Mouse (Mus musculus): ENCODE measurements around the gene Best1.

The Best1 gene

GRCm38 (mm10) chr19:10001206-10001969, at the start of gene Best1, which contains the start of gene Rab3il1:
TSS of gene Best1 (minus strand) at chr19:10001633.
TSS of gene Rab3il1 (plus strand) at chr19:10001669.
- DNase-seq = no peak

GRCm38 (mm10) chr19:10050438-10050837, 49.0 kb upstream of the Best1 start:
- DNase-seq = no peak

- no peak for DNase-seq
These were observed 48.1 kb upstream of the Best1 start for GRCm38 (mm10) chr19:10049533-10049932.

GRCm38 (mm10) chr19:10046983-10047382, 45.5 kb upstream of the Best1 start:
- no peak for DNase-seq

- no peak for DNase-seq
These were observed 44.9 kb upstream of the Best1 start for GRCm38 (mm10) chr19:10046346-10046745.

GRCm38 (mm10) chr19:10045707-10046106, 44.3 kb upstream of the Best1 start:
- no peak for DNase-seq

GRCm38 (mm10) chr19:10043643-10044042, 42.2 kb upstream of the Best1 start:
- DNase-seq = peak; percentile 43

- peak; percentile 41 for DNase-seq
These were observed 41.4 kb upstream of the Best1 start for GRCm38 (mm10) chr19:10042816-10043215.

GRCm38 (mm10) chr19:10042232-10042631, 40.8 kb upstream of the Best1 start:
- peak; percentile 63 for DNase-seq

- DNase-seq = peak; percentile 86
These were observed 40.1 kb upstream of the Best1 start, which contains the start of gene Fads3 for GRCm38 (mm10) chr19:10041388-10042148. TSS of gene Fads3 (plus strand) at chr19:10041569.

GRCm38 (mm10) chr19:10040866-10041387, 39.5 kb upstream of the Best1 start:
- peak; percentile 83 for DNase-seq

- DNase-seq = peak; percentile 56
These were observed 38.2 kb upstream of the Best1 start for GRCm38 (mm10) chr19:10039615-10040014.

- DNase-seq = peak; percentile 62
These were observed 37.5 kb upstream of the Best1 start for GRCm38 (mm10) chr19:10038910-10039309.

GRCm38 (mm10) chr19:10038364-10038763, 36.9 kb upstream of the Best1 start:
- no peak for DNase-seq

GRCm38 (mm10) chr19:10037534-10037933, 36.1 kb upstream of the Best1 start:
- no peak for DNase-seq

GRCm38 (mm10) chr19:10034785-10035447, 33.5 kb upstream of the Best1 start:
- peak; percentile 57 for DNase-seq

- no peak for DNase-seq
These were observed 32.9 kb upstream of the Best1 start for GRCm38 (mm10) chr19:10034356-10034755.

GRCm38 (mm10) chr19:10033211-10033973, 32.0 kb upstream of the Best1 start:
- peak; percentile 63 for DNase-seq

GRCm38 (mm10) chr19:10029746-10030145, 28.3 kb upstream of the Best1 start:
- no peak for DNase-seq

- no peak for DNase-seq
These were observed 23.9 kb upstream of the Best1 start for GRCm38 (mm10) chr19:10025169-10025875.

- DNase-seq = no peak
These were observed 21.9 kb upstream of the Best1 start for GRCm38 (mm10) chr19:10023304-10023758.

Data from cerebellum, adult 11-12 months (tissue).